Mouse (Mus musculus): ENCODE results near the gene Ifnb1. TPM values are rescaled to one million over a fixed set of nuclear protein-coding genes. Genes with fewer than 3 reads are reported as not detected.

Ifnb1 gene
- polyA plus RNA-seq, 1 experiment from 2014 or later: not detected

GRCm38 (mm10) chr4:88480130-88480529 is 42.4 kb downstream of the Ifnb1 start:
- no peak for ATAC-seq (ENCODE audit: insufficient read depth, low FRiP score)
- no peaks in the 10 kb centered on the region for H3K36me3 ChIP-seq (ENCODE audit: control insufficient read depth, insufficient read depth, low read length)
- no peak overlapping the region for H3K4me2 ChIP-seq (ENCODE audit: low read depth, low read length)
- no peak overlapping the region for H3K9ac ChIP-seq (ENCODE audit: low read length)
- H3K9me3 ChIP-seq (replicated peaks; ENCODE audit: control insufficient read depth, low read length): no peaks in the 10 kb centered on the region
- 56% methylated on average over 6 of the region's 6 CpGs for WGBS
- no peaks in the 10 kb centered on the region for H3K4me1 ChIP-seq (ENCODE audit: control insufficient read depth, insufficient read depth, low read length)
- no peaks in the 10 kb centered on the region for H3K27me3 ChIP-seq (ENCODE audit: control insufficient read depth, insufficient read depth, low read length)
- no peak overlapping the region for H3K4me3 ChIP-seq (replicated peaks; ENCODE audit: low read length)
- H3K27ac ChIP-seq (ENCODE audit: low read length): peak overlapping the region; percentile 25; the same call in 1 of the 2 replicates

- no peak for ATAC-seq (ENCODE audit: insufficient read depth, low FRiP score)
These were observed 43.8 kb downstream of the Ifnb1 start for GRCm38 (mm10) chr4:88478809-88479186.

GRCm38 (mm10) chr4:88478177-88478808 is 44.3 kb downstream of the Ifnb1 start:
- Histone ChIP-seq H3K36me3 (ENCODE audit: control insufficient read depth, insufficient read depth, low read length) (no peaks in the 10 kb centered on the region), H3K27ac (ENCODE audit: low read length) (peak overlapping the region; percentile 25; the same call in 1 of the 2 replicates), H3K4me1 (ENCODE audit: control insufficient read depth, insufficient read depth, low read length) (no peaks in the 10 kb centered on the region), H3K9ac (ENCODE audit: low read length) (no peak overlapping the region), H3K9me3 (replicated peaks; ENCODE audit: control insufficient read depth, low read length) (no peaks in the 10 kb centered on the region), H3K27me3 (ENCODE audit: control insufficient read depth, insufficient read depth, low read length) (no peaks in the 10 kb centered on the region), H3K4me2 (ENCODE audit: low read depth, low read length) (no peak overlapping the region), H3K4me3 (replicated peaks; ENCODE audit: low read length) (no peak overlapping the region)
- 58% methylated on average over 4 of the region's 4 CpGs for WGBS
- no peak for ATAC-seq (ENCODE audit: insufficient read depth, low FRiP score)

More at GRCm38 (mm10) chr4:88478809-88479186, 43.8 kb downstream of the Ifnb1 start:
- Histone ChIP-seq H3K9me3 (replicated peaks; ENCODE audit: control insufficient read depth, low read length) (no peaks in the 10 kb centered on the region), H3K36me3 (ENCODE audit: control insufficient read depth, insufficient read depth, low read length) (no peaks in the 10 kb centered on the region), H3K27ac (ENCODE audit: low read length) (peak overlapping the region; percentile 25; the same call in 1 of the 2 replicates), H3K4me3 (replicated peaks; ENCODE audit: low read length) (no peak overlapping the region), H3K9ac (ENCODE audit: low read length) (no peak overlapping the region), H3K4me1 (ENCODE audit: control insufficient read depth, insufficient read depth, low read length) (no peaks in the 10 kb centered on the region), H3K4me2 (ENCODE audit: low read depth, low read length) (no peak overlapping the region), H3K27me3 (ENCODE audit: control insufficient read depth, insufficient read depth, low read length) (no peaks in the 10 kb centered on the region)
- 45% methylated on average over 9 of the region's 9 CpGs for WGBS

- H3K27ac ChIP-seq (ENCODE audit: low read length): peak overlapping the region; percentile 46; the same call in 1 of the 2 replicates
- H3K9ac ChIP-seq (ENCODE audit: low read length): no peak overlapping the region
- no peak overlapping the region for H3K4me3 ChIP-seq (replicated peaks; ENCODE audit: low read length)
- no peak overlapping the region for H3K4me2 ChIP-seq (ENCODE audit: low read depth, low read length)
- no peaks in the 10 kb centered on the region for H3K4me1 ChIP-seq (ENCODE audit: control insufficient read depth, insufficient read depth, low read length)
- H3K9me3 ChIP-seq (replicated peaks; ENCODE audit: control insufficient read depth, low read length): no peaks in the 10 kb centered on the region
- H3K36me3 ChIP-seq (ENCODE audit: control insufficient read depth, insufficient read depth, low read length): no peaks in the 10 kb centered on the region
- no peaks in the 10 kb centered on the region for H3K27me3 ChIP-seq (ENCODE audit: control insufficient read depth, insufficient read depth, low read length)
- WGBS: 31% methylated on average over 4 of the region's 4 CpGs
- ATAC-seq (ENCODE audit: insufficient read depth, low FRiP score): peak; percentile 66
These were observed 45.9 kb downstream of the Ifnb1 start for GRCm38 (mm10) chr4:88476511-88477210.

- Histone ChIP-seq H3K4me2 (ENCODE audit: low read depth, low read length) (no peak overlapping the region), H3K4me3 (replicated peaks; ENCODE audit: low read length) (no peak overlapping the region), H3K4me1 (ENCODE audit: control insufficient read depth, insufficient read depth, low read length) (no peaks in the 10 kb centered on the region), H3K9ac (ENCODE audit: low read length) (no peak overlapping the region), H3K36me3 (ENCODE audit: control insufficient read depth, insufficient read depth, low read length) (no peaks in the 10 kb centered on the region), H3K27ac (ENCODE audit: low read length) (peak overlapping the region; percentile 21; the same call in 1 of the 2 replicates), H3K27me3 (ENCODE audit: control insufficient read depth, insufficient read depth, low read length) (no peaks in the 10 kb centered on the region), H3K9me3 (replicated peaks; ENCODE audit: control insufficient read depth, low read length) (no peaks in the 10 kb centered on the region)
- WGBS: 89% methylated on average over 3 of the region's 3 CpGs
- ATAC-seq (ENCODE audit: insufficient read depth, low FRiP score): no peak
These were observed 46.5 kb downstream of the Ifnb1 start for GRCm38 (mm10) chr4:88476084-88476483.

Other genes with a start within 250 kb of the Ifnb1 start
- 10.6 and 12.0 TPM in 2 replicates for gene Hacd4, start 83.8 kb downstream of the Ifnb1 start, polyA plus RNA-seq (2015; fragmentation: Nextera tagmentation; extraction: Ambion mirVana)
- not detected in 2 replicates for gene Ifna15, start 35.5 kb upstream of the Ifnb1 start, polyA plus RNA-seq (2015; fragmentation: Nextera tagmentation; extraction: Ambion mirVana)
- not detected in 2 replicates for gene Ifna14, start 49.0 kb upstream of the Ifnb1 start, polyA plus RNA-seq (2015; fragmentation: Nextera tagmentation; extraction: Ambion mirVana)
- gene Ifna9, start 69.6 kb upstream of the Ifnb1 start, polyA plus RNA-seq (2015; fragmentation: Nextera tagmentation; extraction: Ambion mirVana): not detected in 2 replicates
- gene Ifna12, start 80.6 kb upstream of the Ifnb1 start, polyA plus RNA-seq (2015; fragmentation: Nextera tagmentation; extraction: Ambion mirVana): not detected in 2 replicates
- not detected in 2 replicates for gene C87499, start 111.6 kb upstream of the Ifnb1 start, polyA plus RNA-seq (2015; fragmentation: Nextera tagmentation; extraction: Ambion mirVana)
- gene Ifna13, start 121.7 kb upstream of the Ifnb1 start, polyA plus RNA-seq (2015; fragmentation: Nextera tagmentation; extraction: Ambion mirVana): not detected in 2 replicates
- gene Ifna16, start 154.2 kb upstream of the Ifnb1 start, polyA plus RNA-seq (2015; fragmentation: Nextera tagmentation; extraction: Ambion mirVana): not detected in 2 replicates
- not detected in 2 replicates for gene Ifna2, start 161.1 kb upstream of the Ifnb1 start, polyA plus RNA-seq (2015; fragmentation: Nextera tagmentation; extraction: Ambion mirVana)
- not detected in 2 replicates for gene Ifnab, start 168.6 kb upstream of the Ifnb1 start, polyA plus RNA-seq (2015; fragmentation: Nextera tagmentation; extraction: Ambion mirVana)
- gene Gm26566, start 199.0 kb upstream of the Ifnb1 start, polyA plus RNA-seq (2015; fragmentation: Nextera tagmentation; extraction: Ambion mirVana): 0.36 and 0.51 TPM in 2 replicates
- gene Klhl9, start 199.7 kb upstream of the Ifnb1 start, polyA plus RNA-seq (2015; fragmentation: Nextera tagmentation; extraction: Ambion mirVana): 83.6 and 87.9 TPM in 2 replicates
- gene Gm13271, start 232.1 kb upstream of the Ifnb1 start, polyA plus RNA-seq (2015; fragmentation: Nextera tagmentation; extraction: Ambion mirVana): not detected in 2 replicates
- gene Gm13283, start 237.3 kb upstream of the Ifnb1 start, polyA plus RNA-seq (2015; fragmentation: Nextera tagmentation; extraction: Ambion mirVana): 0.19 and 0.26 TPM in 2 replicates